Mouse (Mus musculus): Measurements from ENCODE around the gene Nphp1.

The Nphp1 gene

DNA sequence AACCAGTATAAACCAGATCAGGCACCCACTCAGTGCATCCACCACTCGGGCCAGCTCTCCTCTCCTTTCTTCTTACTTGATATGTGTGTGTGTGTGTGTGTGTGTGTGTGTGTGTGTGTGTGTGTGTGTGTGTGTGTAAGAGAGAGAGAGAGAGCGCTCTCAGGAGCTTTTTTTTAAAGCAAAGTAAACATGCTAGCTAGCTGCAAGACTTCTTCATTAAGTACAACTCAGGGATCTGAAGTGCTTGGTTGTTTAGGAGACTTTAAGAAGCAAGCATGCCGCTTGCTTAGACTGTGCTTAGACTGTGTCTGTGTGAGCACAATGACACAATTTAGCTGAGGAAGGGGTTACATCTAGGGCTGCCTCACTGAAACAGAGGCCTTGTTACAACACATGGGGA, 46.1 kb downstream of the Nphp1 start:
- DNase-seq, result no peak

DNA sequence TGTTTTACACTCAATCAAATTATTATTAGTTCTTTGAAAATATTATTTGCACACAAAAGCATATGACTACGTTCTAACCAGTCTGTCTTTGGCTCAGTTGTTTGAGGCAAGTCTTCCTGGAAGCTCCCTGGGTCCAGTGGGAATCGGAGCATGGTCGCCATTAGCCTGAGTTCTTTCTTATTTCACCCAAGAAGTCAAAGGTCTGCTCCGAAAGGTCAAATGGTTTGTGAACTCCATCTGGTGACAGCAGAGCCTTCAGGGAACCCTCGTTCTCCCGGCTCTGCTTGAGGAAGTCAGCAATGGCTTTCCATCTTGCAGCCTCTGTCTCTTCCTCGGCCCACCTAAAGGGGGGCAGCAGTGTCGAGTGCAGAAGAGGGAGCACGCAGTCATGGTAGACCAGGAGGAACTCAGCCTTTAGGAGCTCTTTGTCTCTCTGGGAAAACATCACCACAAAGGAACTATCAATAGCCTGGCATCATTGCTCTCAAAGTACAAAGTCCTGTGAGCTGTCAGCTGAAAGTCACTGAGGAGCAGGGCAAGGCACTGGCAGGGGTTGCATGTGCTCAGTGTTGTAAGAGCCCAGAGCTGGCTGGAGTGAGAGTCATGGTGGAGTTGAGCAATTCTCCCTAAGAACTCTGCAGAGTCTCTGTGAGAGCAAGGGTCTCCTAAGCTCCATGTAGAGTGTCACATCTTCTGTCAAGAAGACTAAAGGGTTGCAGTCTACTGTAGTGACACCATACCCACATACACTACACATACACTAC, 47.8 kb downstream of the Nphp1 start:
- DNase-seq, result no peak

DNA sequence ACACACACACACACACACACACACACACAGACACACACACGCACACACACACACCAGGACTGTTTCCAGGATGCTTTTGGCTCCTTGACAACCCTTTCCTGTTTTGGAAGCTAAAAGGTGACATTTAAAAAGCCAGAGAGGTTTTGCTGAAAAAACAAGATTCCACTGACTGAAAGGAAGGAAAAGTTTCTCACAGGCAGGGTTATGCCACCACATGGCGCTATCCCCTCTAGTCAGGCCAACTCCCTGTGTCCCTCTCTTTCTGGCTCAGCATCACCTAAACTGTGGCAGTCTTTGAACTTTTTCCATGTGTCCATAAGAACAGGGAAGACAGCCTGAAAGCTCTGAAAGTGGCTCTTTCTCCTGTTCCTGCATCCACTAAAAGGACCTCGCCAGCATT, 50.8 kb downstream of the Nphp1 start:
- no peak for DNase-seq

DNA sequence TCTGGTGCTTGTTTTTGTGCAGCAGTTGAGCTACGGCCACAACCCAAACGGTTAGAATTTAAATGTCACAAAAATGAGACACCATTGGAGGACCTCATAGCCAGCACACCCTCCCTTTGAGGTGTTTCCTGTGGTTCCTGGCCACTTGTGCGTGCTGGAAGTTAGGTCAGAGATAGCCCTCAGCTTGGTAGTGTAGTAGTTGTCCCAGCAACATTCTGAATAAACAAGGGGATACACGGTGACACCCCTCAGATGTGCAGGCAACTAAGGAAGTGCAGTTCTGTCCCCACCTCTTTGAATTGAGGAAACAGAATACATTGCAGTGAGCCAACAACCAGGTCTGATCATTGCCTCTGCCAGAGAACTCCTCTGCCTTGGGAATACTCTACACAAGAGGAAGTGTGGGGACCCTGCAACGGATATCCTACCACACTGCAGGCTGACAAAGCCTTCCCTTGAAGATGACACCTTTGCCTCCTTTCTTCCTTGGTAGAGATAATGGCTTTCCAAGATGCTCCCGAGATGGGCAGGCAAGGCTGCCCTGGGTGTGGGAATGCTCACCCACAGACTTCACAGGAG, 52.0 kb downstream of the Nphp1 start:
- DNase-seq, result no peak

DNA sequence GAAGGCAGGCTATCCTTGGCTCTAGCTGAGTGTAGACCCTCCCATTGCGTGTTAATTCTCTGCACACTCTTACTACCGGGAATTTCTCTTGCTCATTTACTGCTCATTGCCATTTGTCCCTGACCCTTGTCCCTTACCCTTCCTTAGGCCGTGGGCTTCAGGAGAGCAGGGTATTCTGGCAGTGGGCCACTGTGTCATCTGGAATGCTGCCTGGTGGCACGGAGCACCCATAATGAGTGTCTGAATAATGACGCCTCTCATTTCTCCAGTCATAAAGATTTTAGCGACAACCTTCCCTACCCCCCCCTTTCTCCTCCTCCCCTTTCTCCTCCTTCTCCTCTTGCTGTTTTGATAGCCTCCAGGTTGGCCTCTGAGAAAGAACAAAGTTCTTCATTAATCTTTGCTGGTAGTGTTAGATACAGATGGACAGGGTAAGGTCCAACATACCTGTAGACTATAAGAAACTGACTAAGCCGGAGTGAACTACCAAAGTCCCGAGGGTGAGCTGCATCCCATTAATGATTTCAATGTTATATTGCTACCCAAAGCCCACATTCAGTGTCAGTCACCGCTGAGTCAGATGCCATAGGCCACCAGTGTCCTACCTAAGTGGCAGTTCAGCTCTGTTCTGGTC, 53.1 kb downstream of the Nphp1 start:
- no peak for DNase-seq

DNA sequence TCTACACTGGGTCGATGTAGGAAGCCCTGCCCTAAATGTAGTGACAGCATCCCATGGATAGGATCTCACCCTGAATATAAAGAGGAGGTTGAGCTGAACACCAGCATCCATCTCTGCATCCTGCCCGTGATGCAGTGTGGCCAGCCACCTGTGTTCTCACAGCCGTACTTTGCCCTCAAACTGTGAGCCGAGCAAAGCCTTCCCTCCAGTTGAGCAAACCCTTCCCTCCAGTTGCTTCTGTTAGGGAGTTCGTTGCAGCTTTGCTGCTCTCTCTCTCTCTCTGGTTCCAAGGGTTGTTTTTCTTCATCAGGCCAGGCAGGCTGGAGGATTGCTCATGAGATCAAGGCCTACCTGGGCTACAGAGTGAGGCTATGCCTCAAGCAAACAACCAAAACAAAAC, 53.8 kb downstream of the Nphp1 start:
- no peak for DNase-seq

DNA sequence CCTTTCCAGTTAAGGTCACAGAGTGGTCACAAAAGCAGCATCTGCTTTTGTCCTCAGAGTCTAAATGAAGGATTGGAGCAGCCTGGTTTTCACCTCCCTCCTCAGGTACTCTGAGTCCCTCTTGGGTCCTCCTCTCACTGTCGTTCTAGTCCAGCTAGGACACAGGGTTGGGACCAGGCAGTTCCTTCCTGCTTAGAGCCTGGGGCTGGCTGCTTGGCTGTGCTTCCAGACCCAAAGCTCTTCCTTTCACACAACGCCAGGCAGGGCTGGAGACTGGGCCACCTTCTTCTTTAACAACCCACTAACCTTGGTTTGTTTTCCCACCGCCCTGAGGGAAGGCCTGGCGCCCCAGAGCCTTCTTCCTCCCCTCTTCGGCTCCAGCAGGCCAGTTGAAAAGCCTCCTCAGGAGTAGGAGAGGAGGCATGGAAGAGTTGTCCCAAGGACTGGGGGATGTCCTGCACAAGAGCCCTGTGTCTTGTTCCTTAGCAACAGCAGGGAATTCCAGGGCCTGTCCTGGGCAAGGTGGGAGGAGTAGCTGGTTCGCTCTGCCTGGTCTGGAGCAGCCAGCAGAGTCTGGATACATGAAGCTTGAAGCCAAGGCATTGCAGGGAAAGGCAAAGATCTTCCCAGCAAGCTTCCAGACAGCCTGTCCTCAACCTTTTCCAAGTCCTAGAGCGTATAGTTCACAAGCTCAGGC, 58.2 kb downstream of the Nphp1 start:
- no peak for DNase-seq

DNA sequence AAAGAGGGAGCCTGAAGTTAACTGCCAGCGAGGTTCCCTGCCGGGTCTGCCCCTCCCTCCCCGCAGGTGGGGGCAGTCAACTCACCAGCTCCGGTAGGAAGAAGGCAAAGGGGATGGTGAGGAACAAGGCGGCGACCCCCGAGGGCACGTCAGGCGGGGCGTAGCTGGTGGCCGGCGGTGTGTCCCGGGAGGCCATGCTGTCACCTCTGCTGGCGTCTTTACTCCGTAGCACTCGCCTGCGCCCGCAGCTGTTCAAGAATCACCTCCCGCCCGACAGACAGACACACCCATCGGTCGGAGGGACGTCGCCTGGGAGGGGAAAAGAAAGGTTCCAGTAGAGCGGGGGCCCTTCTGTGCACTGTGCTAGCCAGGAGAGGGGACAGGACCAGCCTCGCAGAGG, 59.0 kb downstream of the Nphp1 start, which contains the start of gene Mall:
Gene Mall (minus strand): TSS at position 262 of the 400 bp plus-strand sequence.
- no peak for DNase-seq

DNA sequence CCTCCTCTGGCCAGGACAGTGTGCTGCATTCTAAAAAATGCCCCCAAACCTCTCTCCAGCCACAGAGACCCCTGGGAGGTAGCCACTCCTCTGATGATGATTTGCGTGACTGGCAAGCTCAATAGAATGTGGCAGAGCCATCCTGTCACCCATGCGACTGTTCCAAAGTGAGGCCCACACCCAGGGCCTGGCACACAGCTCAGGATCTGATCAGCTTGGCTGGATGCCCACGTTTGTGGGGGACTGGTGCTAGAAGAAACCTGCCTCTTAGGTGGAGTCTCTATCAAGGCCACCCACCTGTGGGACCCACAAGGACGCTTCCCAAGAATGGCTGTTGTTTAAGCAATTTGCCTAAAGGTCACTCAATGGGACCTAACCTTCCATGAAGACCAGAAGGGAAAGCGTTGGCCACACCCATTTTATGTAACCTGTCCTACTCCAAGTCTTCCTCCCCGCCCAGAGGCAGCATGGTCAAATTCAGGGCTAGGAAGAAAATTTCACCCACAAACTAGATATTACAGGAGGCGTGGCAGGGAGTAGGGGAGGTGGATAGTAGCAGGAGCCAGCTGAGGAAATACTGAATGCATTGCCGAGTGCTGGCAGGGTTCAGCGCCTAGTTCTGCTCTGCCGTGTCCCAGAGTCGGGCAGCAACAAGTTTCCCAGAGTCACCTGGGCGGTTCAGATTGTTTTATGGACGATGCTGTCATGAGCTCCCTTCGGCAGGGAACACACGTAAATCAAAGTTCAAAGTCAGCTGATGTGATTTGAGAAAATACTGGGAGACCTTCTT, 59.8 kb downstream of the Nphp1 start:
- DNase-seq, result no peak

DNA sequence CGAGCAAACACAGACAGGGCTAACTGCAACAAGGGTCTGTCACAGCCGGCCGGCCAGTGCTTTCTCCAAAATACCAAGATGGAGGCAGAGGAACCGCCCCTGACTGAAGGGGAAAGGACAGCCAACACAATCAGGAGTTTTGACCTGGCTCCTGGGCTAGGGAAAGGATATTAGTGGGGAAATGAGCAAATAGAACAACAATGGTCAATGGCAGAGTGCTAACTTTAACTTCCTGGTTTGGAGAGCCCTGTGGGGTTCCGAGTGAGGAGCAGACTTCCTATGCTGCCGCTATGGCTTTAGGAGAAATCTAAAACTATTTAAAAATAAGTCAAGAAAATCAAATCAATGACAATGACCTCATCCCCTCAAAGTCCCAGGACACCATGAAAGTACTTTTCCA, 60.6 kb downstream of the Nphp1 start:
- no peak for DNase-seq

DNA sequence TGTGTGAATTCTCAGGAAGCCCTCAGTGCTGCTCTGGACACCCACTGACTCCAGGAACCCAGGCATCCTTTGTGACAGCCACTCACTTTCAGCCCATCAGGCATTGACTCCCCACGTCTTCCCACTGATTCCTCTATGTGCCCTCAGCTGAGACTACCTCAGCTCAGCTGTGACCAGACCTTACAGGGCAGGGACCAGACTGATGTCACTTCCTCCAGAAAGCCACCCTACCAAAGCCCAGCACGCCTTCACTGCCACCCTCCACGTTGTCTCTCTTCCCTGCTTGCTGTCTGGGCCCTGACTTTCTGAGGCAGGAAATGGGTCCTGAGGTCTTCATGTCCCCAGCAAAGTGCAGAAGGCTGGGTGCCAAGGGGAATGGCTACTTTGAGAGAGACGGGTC, 65.5 kb downstream of the Nphp1 start:
- DNase-seq, result no peak

DNA sequence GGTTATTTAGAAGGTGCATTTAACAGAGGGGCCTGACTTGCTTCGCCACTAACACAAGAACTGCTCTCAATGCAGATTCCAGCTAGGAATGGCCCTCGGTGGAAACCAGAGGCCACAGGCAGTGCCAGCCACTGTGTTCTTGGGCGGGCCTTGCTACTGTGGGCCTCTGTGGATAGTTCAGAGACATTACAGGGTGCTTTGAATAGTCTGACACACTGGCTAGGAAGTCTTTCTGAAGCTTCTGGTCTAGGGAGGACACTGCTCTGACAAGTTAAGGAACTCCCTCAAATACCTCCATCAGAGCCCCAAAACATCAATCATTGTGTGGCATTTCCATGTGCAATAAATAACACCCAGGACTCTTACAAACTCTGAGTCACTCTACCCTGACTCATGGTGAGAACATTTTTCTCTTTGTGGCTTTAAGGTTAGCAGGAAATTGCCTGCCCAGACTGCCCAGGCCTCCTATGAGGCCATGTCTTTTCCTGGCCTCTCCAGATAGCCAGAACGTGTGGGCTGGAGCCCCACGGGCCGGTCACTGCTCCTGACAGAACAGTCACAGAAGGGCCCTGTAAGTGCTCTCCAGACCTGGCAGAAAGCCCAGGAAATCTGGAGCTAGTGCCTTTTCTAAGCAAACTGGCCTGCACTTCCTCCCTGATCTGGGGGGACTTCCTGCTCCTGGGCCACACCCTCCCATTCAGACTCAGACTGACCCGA, 66.4 kb downstream of the Nphp1 start:
- peak; percentile 42 for DNase-seq

DNA sequence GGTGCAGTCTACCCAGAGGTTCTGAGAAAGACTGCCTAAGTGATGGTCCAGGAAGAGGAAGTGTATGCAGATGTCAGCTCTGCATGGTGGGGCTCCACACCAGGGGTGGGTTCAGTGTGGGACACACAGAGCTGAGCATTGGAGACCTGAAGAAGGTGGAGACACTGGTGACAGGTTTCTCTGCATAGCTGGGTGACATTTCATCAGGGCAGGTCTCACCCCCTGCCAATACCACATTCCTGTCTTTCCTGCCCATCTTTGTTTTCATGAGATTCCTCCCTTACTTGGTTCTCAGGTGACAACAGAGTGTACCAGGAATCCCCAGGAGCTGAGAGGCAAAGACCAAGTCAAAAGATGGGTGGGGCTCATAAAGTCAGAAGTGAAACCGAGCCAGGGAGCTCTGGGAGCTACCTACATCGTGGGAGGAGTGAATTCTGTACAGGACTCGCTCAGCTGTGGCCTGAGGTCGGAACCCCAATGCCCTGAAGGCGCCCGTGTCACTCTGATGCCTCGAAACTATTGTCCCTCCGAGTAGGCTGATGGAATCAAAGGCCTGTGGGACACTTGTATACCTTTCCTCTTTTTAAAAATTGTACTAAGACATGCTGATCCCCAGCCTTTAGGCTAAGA, 69.7 kb downstream of the Nphp1 start:
- no peak for DNase-seq

DNA sequence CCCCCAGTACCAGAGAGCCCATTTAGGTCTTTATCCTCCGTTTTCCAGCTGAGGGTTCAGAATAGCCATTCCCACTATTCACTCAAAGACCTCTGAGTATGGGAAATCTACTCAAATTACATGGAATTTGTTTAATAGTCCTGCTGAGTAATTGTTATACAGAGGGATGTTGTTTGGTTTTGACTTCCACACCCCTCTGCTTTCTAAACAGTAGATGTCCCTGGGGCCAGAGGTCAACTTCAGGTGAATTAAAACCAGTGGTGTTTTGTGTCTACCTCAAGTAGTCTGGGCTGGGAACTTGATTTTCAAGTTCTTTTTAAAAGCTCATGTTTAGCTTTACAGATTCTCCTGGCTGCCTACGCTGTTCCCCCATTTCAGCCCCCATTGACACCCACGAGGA, 74.0 kb downstream of the Nphp1 start:
- DNase-seq, result no peak

DNA sequence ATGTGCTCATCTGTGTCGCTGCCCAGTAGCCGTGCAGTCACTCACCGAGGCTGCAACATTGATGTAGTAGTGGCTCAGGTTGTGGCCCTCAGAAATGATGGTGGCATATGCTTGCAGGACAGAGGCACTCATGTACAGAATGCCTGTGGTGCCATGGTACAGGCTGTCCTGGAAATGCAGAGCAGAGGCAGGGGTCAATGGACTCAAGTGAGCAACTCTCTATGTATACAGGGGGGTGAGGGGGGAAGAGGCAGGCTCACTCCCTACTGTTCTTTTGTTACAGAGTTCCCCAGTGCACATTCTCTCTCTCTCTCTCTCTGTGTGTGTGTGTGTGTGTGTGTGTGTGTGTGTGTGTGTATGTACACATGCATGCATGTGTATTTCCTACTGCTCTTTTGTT, 79.9 kb downstream of the Nphp1 start:
- no peak for DNase-seq

DNA sequence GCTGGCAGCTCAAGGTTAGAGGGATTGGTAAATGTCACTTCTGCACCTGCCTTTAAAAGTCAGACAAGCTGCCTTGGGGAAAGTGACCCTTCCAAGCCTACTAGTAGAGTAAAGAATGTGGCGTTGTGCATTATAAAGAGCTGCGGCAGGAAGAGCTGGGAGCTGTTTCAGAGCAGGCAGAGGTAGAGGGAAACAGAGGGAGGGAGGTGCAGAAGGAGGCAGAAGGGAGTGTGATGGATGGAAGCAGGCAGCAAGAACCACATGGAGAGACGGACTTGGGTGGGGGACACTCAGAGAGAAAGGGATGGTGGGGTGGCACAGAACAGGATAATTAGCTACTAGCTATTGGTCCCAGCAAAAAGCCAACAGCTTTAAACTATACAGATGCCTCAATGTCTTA, 80.6 kb downstream of the Nphp1 start:
- DNase-seq, result no peak

DNA sequence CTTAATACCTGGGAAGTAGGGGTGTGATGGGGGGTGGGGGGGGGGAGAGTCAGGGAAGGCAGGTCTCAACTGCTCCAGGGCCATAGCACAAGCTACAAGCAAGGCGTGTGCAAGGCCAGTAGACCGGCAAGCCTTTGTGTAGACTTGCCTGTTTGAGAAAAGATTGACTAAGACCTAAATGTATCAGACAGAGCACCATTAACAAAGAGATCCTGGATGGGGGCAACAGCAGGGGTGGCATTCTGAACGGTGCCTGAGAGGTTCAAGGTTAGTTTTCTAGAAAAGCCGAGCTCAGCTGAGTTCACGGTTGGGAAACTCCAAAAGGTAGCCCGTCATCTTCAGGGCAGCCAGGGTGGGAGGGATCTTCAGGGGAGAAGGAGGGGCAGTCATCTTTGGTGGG, 83.4 kb downstream of the Nphp1 start:
- no peak for DNase-seq
